Mouse (Mus musculus): ENCODE results near the gene Lamtor5. TPM values are rescaled to one million over a fixed set of nuclear protein-coding genes. Genes with fewer than 3 reads are reported as not detected.

Gene Lamtor5
- polyA plus RNA-seq, 1 experiment: 163 TPM

DNA sequence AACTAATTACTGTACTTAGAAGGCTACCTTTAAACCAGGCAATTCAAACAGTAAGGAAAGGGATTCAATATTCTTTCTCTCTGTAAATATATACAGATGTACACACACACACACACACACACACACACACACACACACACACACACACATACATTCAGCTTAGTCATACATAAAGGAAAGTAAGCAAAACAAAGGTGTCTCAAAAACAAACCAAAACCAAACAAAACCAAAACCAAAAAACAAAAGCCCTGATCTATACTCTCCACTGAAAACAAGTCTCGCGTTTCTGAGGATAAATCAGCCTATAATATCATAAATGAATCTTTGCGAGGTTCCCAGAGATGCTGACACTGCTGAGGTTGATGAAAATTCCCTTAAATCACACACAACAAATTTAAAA lies 38.7 kb downstream of the Lamtor5 start:
- Histone ChIP-seq H3K4me3 (ENCODE audit: insufficient read depth, poor library complexity, severe bottlenecking) (no peak overlapping the region), H3ac (ENCODE audit: control insufficient read depth, insufficient read length, low read depth) (no peak overlapping the region), H3K79me2 (ENCODE audit: control insufficient read depth, insufficient read depth) (peaks cover 100% of the 10 kb centered on the region), H3K79me3 (ENCODE audit: low read depth) (peaks cover 93% of the 10 kb centered on the region), H3K36me3 (ENCODE audit: control insufficient read depth, insufficient read depth) (peaks cover 52% of the 10 kb centered on the region), H3K27me3 (ENCODE audit: control insufficient read depth, insufficient read depth, insufficient read length) (no peaks in the 10 kb centered on the region)
- no peak for TF ChIP-seq MAX (IDR thresholded peaks at IDR 0.05)

DNA sequence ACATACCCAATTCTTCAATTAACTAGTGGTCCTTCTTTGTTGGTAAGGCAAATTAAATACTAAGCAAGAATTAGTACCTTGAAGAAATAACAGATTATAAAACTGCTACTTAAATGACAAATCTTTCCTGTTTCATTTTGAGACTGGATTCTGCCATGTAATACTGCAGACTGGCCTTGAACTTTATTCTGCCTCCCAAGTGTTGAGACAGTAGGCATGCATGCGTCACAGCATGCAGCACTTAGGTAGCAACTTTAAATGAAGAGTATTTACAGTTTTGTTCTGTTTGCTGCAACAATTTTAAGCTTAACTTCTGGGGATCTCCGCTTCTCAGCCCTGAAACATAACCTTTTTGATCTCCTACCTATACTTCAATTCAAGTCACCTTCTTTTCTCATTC lies 42.5 kb downstream of the Lamtor5 start:
- Histone ChIP-seq H3K79me3 (ENCODE audit: low read depth) (peaks cover 94% of the 10 kb centered on the region), H3ac (ENCODE audit: control insufficient read depth, insufficient read length, low read depth) (no peak overlapping the region), H3K27me3 (ENCODE audit: control insufficient read depth, insufficient read depth, insufficient read length) (no peaks in the 10 kb centered on the region), H3K36me3 (ENCODE audit: control insufficient read depth, insufficient read depth) (peaks cover 70% of the 10 kb centered on the region), H3K79me2 (ENCODE audit: control insufficient read depth, insufficient read depth) (peaks cover 100% of the 10 kb centered on the region), H3K4me3 (ENCODE audit: insufficient read depth, poor library complexity, severe bottlenecking) (no peak overlapping the region)
- TF ChIP-seq MYOD1 (IDR thresholded peaks at IDR 0.05; ENCODE audit: control insufficient read depth, insufficient read length, low read depth) (no peak), FOSL1 (IDR thresholded peaks at IDR 0.05; ENCODE audit: insufficient read depth, low read length, poor library complexity, severe bottlenecking) (no peak), MYOG (IDR thresholded peaks at IDR 0.05; ENCODE audit: control insufficient read depth, extremely low read depth, insufficient read length) (no peak), CTCF (IDR thresholded peaks at IDR 0.05; ENCODE audit: control insufficient read depth, insufficient read depth, insufficient read length) (no peak), USF1 (IDR thresholded peaks at IDR 0.05; ENCODE audit: low read depth) (no peak), CEBPB (IDR thresholded peaks at IDR 0.05; ENCODE audit: low read depth) (no peak), MAX (IDR thresholded peaks at IDR 0.05) (no peak)

DNA sequence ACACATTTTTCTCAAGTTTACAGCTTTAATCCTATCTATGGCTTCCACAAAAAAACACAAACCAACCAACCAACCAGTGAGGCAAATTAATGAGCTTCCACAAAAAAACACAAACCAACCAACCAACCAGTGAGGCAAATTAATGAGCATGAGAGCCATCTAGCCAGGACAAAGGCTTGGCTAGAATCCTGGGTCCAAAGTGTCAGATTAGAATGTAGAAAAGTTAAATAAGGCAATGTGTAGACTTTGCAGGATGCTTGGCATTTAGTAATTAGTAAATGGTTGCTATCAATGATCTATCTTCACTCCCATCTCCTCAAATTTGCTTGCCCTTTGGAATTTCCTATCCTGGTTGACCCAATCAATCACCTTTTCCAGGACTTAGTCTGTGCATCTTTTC lies 43.1 kb downstream of the Lamtor5 start:
- Histone ChIP-seq H3K27me3 (ENCODE audit: control insufficient read depth, insufficient read depth, insufficient read length) (no peaks in the 10 kb centered on the region), H3K79me3 (ENCODE audit: low read depth) (peaks cover 95% of the 10 kb centered on the region), H3K79me2 (ENCODE audit: control insufficient read depth, insufficient read depth) (peaks cover 100% of the 10 kb centered on the region), H3K4me3 (ENCODE audit: insufficient read depth, poor library complexity, severe bottlenecking) (no peak overlapping the region), H3ac (ENCODE audit: control insufficient read depth, insufficient read length, low read depth) (no peak overlapping the region), H3K36me3 (ENCODE audit: control insufficient read depth, insufficient read depth) (peaks cover 71% of the 10 kb centered on the region)
- TF ChIP-seq MYOG (IDR thresholded peaks at IDR 0.05; ENCODE audit: control insufficient read depth, extremely low read depth, insufficient read length): no peak
- TF ChIP-seq CEBPB (IDR thresholded peaks at IDR 0.05; ENCODE audit: low read depth): no peak
- no peak for TF ChIP-seq CTCF (IDR thresholded peaks at IDR 0.05; ENCODE audit: control insufficient read depth, insufficient read depth, insufficient read length)

DNA sequence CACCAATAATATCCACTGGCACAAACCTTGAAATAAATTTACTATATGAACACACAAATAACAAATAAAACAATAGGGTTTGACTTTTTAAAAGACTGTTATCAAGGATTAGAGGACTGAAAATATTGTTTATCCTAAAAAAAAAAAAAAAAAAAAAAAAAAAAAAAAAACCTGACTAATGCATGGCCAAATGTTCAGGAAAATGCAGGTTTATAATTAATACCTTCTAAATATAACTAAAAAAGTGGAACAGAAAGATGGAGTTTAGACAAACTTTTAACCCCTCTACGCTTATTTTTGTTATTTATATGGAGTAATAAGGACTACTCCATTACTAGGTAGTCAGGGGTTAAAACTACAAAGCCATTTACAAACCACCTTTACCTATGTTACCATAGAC lies 47.8 kb downstream of the Lamtor5 start:
- Histone ChIP-seq H3K4me3 (ENCODE audit: insufficient read depth, poor library complexity, severe bottlenecking) (no peak overlapping the region), H3K36me3 (ENCODE audit: control insufficient read depth, insufficient read depth) (peaks cover 93% of the 10 kb centered on the region), H3ac (ENCODE audit: control insufficient read depth, insufficient read length, low read depth) (no peak overlapping the region), H3K27me3 (ENCODE audit: control insufficient read depth, insufficient read depth, insufficient read length) (no peaks in the 10 kb centered on the region), H3K79me3 (ENCODE audit: low read depth) (peaks cover 98% of the 10 kb centered on the region), H3K79me2 (ENCODE audit: control insufficient read depth, insufficient read depth) (peaks cover 100% of the 10 kb centered on the region)
- no peak for TF ChIP-seq FOSL1 (IDR thresholded peaks at IDR 0.05; ENCODE audit: insufficient read depth, low read length, poor library complexity, severe bottlenecking)
- TF ChIP-seq MAX (IDR thresholded peaks at IDR 0.05): no peak
- TF ChIP-seq USF1 (IDR thresholded peaks at IDR 0.05; ENCODE audit: low read depth): no peak
- TF ChIP-seq CTCF (IDR thresholded peaks at IDR 0.05; ENCODE audit: control insufficient read depth, insufficient read depth, insufficient read length): no peak
- no peak for TF ChIP-seq MYOG (IDR thresholded peaks at IDR 0.05; ENCODE audit: control insufficient read depth, extremely low read depth, insufficient read length)
- TF ChIP-seq CEBPB (IDR thresholded peaks at IDR 0.05; ENCODE audit: low read depth): no peak

DNA sequence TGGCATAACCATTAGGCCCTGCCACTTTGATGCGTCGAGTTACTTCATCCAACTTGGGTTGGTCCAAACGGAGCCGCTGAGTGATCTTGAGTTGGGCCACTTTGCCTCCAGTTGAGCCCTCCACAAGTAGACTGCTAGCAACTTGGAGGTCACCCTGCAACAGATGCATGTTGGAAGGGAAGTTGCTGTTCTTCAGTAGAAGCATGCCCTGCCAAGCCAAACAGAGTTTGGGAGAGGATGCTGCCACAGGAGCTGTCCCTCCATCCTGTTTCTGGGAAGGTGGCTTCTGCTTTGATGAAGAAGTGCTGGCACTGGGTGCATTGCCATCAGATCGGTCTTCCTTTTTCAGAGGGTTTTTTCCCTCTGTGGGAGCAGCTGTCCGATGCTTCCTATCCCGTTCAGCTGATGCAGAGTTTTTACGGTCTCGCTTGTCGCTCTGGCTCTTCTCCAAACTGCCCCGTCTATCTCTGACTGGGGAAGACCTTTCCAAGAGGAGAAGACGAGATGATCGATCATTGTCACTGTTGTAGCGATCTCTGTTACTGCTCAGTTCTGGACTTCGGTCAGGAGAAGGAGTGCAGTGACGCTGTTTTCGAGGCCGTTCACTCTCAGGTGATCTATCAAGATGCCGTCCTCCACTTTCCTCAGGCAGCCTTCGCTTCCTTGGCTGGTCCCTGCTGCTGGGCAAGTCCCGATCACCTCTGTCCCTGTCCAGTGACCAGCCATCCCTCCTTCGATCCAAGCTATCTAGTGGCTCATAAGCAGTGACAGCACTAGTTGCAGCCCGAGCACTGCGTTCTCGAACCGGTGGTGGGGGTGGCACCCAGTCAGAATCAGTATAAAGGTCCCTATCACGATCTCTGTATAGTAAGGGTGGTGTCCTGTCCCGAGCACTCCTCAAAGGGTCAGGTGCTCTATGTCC lies 52.1 kb downstream of the Lamtor5 start:
- Histone ChIP-seq H3ac (ENCODE audit: control insufficient read depth, insufficient read length, low read depth) (peak overlapping the region; percentile 94), H3K36me3 (ENCODE audit: control insufficient read depth, insufficient read depth) (peaks cover 58% of the 10 kb centered on the region), H3K4me3 (ENCODE audit: insufficient read depth, poor library complexity, severe bottlenecking) (peak overlapping the region; percentile 89), H3K79me3 (ENCODE audit: low read depth) (peaks cover 66% of the 10 kb centered on the region), H3K79me2 (ENCODE audit: control insufficient read depth, insufficient read depth) (peaks cover 71% of the 10 kb centered on the region), H3K27me3 (ENCODE audit: control insufficient read depth, insufficient read depth, insufficient read length) (no peaks in the 10 kb centered on the region)
- no peak for TF ChIP-seq MYOG (IDR thresholded peaks at IDR 0.05; ENCODE audit: control insufficient read depth, extremely low read depth, insufficient read length)
- no peak for TF ChIP-seq FOSL1 (IDR thresholded peaks at IDR 0.05; ENCODE audit: insufficient read depth, low read length, poor library complexity, severe bottlenecking)
- no peak for TF ChIP-seq USF1 (IDR thresholded peaks at IDR 0.05; ENCODE audit: low read depth)
- TF ChIP-seq MAX (IDR thresholded peaks at IDR 0.05): no peak
- no peak for TF ChIP-seq CTCF (IDR thresholded peaks at IDR 0.05; ENCODE audit: control insufficient read depth, insufficient read depth, insufficient read length)
- TF ChIP-seq CEBPB (IDR thresholded peaks at IDR 0.05; ENCODE audit: low read depth): no peak
- TF ChIP-seq MYOD1 (IDR thresholded peaks at IDR 0.05; ENCODE audit: control insufficient read depth, insufficient read length, low read depth): no peak

DNA sequence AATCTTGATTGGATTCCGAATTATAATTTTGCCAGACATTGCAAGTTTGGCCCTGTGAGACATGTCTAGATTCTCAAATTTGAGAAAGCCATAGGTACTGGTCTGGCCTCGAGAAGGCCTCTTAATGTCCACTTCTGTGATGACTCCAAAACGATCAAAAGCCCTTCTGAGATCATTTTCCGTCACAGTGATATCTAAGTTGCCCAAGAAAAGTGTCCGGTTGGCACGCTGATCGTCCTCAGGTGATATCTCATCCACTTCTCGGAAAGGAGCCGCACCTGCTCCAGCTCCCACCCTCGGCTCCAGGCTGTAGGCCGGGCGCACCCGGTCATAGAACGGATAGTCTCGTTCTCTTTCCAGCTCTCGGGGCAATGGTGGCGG lies 53.1 kb downstream of the Lamtor5 start:
- Histone ChIP-seq H3ac (ENCODE audit: control insufficient read depth, insufficient read length, low read depth) (peak overlapping the region; percentile 94), H3K4me3 (ENCODE audit: insufficient read depth, poor library complexity, severe bottlenecking) (peak overlapping the region; percentile 89)

More for the DNA sequence above, 53.1 kb downstream of the Lamtor5 start:
- H3K27me3 ChIP-seq (ENCODE audit: control insufficient read depth, insufficient read depth, insufficient read length): no peaks in the 10 kb centered on the region
- no peak for TF ChIP-seq MYOG (IDR thresholded peaks at IDR 0.05; ENCODE audit: control insufficient read depth, extremely low read depth, insufficient read length)
- no peak for TF ChIP-seq CEBPB (IDR thresholded peaks at IDR 0.05; ENCODE audit: low read depth)
- H3K36me3 ChIP-seq (ENCODE audit: control insufficient read depth, insufficient read depth): peaks cover 49% of the 10 kb centered on the region
- peaks cover 57% of the 10 kb centered on the region for H3K79me3 ChIP-seq (ENCODE audit: low read depth)
- H3K79me2 ChIP-seq (ENCODE audit: control insufficient read depth, insufficient read depth): peaks cover 62% of the 10 kb centered on the region
